Mouse (Mus musculus): ENCODE results near the gene Sox8.

Sox8 gene

DNA sequence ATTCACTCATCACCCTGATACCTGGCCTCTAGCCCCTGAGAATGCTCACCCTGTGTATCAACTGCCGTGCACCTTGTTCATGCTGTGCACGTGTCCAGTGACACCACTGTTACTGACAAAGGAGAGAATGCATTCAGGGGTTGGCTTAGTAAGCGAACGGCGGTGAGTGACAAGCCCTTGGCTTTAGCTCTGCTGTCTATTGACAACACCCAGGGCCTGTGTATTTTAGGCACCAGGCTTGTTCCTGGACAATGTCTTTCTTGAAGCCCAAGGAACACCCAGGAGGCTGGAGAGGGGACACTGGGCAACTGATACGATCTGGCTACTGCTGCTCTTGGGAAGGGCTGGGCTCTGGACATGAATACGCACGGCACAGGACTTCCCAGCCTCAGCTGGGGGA, 11.6 kb upstream of the Sox8 start:
- DNase-seq (ENCODE audit: extremely low spot score, low spot score) = no peak

DNA sequence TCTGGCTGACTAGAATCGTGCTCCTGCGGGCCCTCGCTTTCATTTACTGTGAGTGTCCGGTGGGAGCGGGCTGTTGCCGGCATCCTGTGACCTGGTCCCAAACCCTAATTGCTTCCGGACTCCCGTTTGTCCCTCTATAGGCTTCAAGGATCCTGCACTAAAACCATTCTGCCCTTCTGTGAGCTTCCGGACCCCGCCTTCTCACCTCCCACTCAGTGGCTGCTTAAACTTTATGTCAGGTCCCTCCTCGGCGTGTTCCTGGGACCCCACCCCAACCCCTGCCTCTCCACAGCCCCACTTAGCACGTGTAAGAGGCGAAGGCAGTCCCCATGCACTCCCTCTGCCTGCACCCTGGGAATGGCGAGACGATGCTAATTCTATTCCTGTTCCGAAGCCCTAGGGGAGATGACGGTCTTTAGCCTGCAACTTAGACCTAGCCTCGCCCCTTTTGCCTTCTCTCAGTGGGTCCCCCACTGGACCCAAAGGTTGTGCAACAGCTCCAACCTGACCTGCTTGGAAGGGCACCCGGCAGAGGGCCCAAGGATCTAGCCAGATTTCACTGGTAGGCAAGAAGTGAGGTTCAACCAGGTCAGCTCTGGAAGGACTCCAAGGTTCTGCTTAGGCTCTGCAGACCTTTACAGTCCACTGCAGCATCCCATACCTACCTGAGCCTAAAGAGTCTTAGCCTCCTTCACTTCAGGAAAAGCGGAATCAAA, 9.0 kb upstream of the Sox8 start:
- DNase-seq (ENCODE audit: extremely low spot score, low spot score) = no peak

- peak; percentile 96 for DNase-seq (ENCODE audit: extremely low spot score, low spot score)
These were observed 8.4 kb upstream of the Sox8 start, which contains the start of gene Lmf1 for GRCm38 (mm10) chr17:25578920-25579319. Gene Lmf1 (plus strand): TSS chr17:25579085.

GRCm38 (mm10) chr17:25577702-25578101, 7.2 kb upstream of the Sox8 start:
- no peak for DNase-seq (ENCODE audit: extremely low spot score, low spot score)

GRCm38 (mm10) chr17:25577263-25577662, 6.8 kb upstream of the Sox8 start:
- DNase-seq (ENCODE audit: extremely low spot score, low spot score) = no peak

- DNase-seq (ENCODE audit: extremely low spot score, low spot score) = no peak
These were observed 5.5 kb upstream of the Sox8 start for GRCm38 (mm10) chr17:25576034-25576433.

DNA sequence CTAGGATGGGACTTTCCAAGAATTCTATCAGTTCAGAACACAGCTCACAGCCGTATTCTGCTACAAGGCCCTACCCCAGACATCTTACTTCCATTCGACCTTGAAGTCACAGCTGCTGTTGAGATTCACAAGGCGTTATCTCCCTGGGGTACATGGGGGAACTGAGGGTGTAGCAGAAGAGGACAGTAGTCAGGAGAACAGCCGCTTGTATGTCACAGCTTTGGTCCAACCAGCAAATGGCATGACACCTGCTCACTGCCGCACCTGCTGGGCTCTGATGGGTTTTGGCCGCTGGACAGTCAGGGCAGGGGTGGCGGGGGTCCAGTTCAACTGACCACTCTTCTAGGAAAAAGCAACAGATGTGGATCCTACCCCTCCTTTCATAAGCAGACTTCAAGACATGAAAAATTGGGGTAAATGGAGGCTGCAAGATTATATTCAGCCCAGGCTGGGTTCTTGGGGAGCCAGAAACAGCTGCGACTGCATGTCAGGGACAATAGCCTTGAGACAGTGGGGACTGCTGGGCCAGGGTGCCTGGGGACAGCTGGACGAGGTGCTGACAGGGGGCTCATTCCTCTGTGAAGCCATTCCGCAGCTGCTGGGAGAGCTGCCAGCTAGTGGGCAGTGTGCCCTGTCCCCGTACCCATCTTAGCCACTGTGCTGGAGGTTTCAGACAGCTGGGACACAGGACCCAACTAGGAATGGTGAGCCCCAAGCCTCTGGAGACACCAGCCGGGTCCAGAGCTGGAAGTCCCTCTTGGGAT, 4.9 kb upstream of the Sox8 start:
- DNase-seq (ENCODE audit: extremely low spot score, low spot score) = no peak

DNA sequence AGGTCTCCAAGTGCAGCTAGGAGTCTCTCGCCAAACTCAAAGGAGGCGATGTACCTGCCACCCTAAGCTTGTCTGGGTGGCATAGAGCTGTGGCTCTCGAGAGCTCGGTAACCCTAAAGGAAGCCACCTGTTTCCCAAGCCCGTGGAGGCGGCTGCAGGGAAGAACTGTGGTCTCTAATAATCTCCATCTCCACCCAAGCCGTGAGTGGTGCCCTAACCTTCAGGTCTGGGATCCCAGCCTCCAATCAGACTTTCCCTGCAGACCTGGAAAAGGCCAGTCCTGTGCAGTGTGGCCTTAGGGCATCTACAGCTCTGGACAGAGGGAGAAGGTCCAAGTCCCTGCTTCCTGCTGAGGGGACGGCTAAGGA, 951 bp upstream of the Sox8 start:
- no peak for DNase-seq (ENCODE audit: extremely low spot score, low spot score)

GRCm38 (mm10) chr17:25569833-25570647, 446 bp downstream of the Sox8 start:
- DNase-seq (ENCODE audit: extremely low spot score, low spot score) = no peak

GRCm38 (mm10) chr17:25568880-25569279, 1.6 kb downstream of the Sox8 start:
- no peak for DNase-seq (ENCODE audit: extremely low spot score, low spot score)

- DNase-seq (ENCODE audit: extremely low spot score, low spot score) = no peak
These were observed 2.3 kb downstream of the Sox8 start for GRCm38 (mm10) chr17:25568206-25568605.

- peak; percentile 84 for DNase-seq (ENCODE audit: extremely low spot score, low spot score)
These were observed 2.7 kb downstream of the Sox8 start for GRCm38 (mm10) chr17:25567745-25568144.

DNA sequence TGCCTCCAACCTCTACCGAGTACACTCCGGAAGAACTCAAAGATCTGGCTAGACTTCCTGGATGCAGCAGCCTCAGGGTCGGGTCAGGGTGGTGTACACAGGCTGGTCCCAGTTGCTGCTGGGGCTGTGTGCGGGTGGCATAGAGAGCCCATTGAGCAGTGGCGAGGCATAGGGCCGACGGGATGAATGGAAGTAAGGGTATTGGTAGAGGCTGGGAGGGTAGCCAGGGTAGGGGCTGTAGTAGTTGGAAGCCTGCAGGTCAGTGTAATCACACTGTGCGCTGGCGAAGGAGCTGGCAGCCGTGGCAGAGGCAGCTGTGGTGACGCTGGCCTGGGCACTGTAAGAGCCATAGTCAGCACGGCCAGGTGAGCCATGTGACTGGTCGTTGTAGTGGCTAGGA, 3.2 kb downstream of the Sox8 start:
- DNase-seq (ENCODE audit: extremely low spot score, low spot score) = no peak

DNA sequence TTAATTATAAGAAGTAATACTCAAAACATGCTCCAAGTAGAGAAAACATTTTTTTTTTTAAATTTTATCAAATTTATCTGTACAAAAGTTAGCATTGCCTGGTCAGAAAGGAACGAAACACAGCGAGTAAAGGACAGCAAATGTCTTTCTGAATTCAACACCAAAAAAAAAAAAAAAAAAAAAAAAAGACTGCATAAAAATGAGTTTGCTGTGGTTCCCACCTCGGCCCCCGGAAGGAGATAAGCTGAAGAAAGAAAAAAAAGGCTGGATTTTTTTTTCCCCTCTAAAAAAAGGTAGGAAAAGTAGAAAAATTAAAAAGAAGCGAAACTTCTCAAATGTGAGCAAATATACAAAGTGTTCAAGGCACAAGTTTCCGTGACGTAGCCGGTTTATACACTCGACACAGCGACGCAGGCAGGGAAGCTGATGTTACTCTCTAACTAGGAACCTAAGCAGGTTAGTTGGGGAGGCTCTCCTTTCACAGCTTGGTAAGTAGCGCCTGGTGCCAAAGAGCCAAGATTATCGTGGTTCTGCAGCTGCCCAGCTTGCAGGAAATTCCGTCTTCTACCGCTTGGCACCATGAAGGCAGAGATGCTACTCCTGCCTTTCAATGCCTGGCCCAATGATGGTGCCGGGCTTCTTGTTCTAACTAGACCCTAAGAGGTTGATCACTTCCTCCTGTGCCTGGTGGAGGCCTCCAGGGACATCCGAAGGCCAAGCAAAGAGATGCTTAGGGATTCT, 4.5 kb downstream of the Sox8 start:
- DNase-seq (ENCODE audit: extremely low spot score, low spot score) = no peak

DNA sequence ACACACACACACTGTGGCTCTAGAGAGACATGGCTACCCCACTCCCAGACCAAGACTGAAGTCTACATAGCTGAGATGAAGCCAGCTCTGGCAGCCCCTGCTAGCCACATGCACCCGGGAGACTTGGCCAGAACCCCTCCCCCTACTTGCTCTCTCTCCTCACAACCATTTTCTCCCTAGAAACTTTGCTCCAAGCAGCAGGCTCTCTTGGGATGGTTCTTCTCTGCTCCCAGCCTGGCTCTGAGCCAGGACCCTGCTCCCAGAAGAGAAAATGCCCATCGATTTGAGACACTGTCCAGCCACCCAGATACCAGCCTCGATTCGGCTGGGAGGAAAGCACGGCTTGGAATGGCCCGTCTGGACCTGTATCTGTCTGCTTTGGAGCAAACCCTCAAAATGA, 5.2 kb downstream of the Sox8 start:
- DNase-seq (ENCODE audit: extremely low spot score, low spot score) = no peak

DNA sequence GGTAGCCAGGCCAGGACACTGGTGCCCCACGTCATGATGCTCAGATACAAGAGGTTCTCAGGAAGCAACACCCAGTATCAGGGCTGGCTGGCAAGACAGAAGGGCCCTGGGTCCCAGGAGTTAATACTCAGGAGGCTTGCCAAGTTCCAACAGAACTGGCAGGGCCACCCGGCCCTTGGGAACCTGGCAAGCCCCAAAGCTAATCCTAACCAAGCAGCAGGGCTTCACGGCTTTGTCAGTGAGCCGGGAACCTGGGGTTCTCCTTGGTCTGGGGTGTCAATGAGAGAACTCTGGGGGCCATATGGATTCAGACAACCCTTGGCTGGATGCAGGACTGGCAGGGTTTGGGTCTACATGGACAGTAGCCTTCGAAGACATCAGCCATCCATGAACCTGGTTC, 6.0 kb downstream of the Sox8 start:
- no peak for DNase-seq (ENCODE audit: extremely low spot score, low spot score)

DNA sequence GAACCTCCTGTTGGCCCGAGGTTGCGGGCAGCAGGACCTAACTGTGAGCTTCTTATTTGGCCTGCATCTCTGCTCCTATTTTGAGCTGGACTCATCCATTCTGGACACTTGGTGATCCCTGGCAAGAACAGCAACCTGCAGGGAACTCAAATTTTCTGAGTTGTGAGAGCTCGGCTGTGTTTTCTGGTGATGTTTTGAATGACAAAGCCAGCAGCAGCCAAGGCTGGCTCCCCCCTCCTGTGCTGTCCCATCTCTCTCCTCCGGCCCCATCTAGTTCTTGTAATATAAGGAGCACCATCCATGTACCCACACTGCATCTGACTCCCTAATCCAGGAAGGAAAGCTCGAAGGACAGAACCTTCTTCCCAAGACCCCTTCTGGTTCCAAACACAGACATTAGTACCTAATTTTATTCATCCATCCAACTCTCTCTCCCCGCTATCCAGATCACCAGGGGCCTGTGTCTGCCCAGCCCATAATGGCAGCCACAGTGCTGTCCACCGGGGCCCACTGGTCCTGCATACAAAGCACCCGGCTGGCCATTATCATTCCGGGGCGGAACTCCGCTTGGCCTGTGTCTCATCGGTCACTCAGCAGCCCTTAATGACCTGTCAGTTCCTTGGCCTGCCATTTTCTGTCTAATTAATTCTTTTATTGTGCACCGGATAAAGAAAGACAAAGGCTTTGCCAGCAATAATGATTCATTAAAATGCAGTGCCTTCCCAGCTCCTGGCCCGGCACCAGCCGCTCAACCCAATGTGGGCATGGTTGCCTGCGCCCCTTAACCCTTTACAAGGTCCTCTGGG, 9.1 kb downstream of the Sox8 start:
- peak; percentile 64 for DNase-seq (ENCODE audit: extremely low spot score, low spot score)

DNA sequence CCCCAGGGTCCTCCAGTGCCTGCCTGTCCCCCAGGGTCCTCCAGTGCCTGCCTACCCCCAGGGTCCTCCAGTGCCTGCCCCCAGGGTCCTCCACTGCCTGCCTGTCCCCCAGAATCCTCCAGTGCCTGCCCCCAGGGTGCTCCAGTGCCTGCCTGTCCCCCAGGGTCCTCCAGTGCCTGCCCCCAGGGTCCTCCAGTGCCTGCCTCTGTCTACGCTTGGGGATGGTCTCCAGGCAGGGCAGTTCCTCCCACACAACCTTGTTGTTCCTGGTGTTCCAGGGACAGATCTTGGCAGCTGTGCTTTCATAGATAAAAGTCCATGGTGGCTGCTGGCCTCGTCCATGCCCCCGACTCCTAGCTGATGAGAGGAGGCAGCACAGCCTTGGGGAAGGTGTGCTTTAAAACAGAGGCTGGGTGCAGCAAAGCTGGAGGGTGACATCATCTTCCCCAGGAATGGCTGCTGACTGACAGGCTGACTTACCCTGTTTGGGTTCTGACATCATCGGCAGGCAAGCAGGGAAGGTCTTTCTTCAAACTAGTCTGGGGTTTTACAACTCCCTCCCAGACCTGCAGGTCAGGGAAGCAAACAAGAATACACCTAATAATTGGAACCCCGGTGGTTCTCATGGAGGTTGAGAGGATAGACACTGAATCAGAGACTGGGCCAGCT, 9.8 kb downstream of the Sox8 start:
- no peak for DNase-seq (ENCODE audit: extremely low spot score, low spot score)

- no peak for DNase-seq (ENCODE audit: extremely low spot score, low spot score)
These were observed 10.9 kb downstream of the Sox8 start for GRCm38 (mm10) chr17:25559634-25560033.
